Mouse (Mus musculus) forebrain, postnatal 0 days (tissue): ENCODE measurements around the gene Acta2. TPM values are rescaled to one million over a fixed set of nuclear protein-coding genes. Genes with fewer than 3 reads are reported as not detected.
A peak's percentile ranks its signal among the peaks of the same experiment; 100 is the strongest.

Experiments
- ATAC-seq: fragments of 200-750 bp; cut with Nextera tagmentation; 2 replicates; pipeline ENCODE4 v1.8.0; 2017; ENCODE audit warnings: mild to moderate bottlenecking, moderate library complexity
- DNase-seq: peaks from one replicate; pipeline ENCODE4 v3.0.0-alpha.2; 2015
- H3K27ac ChIP-seq: fragments of 300-500 bp; sonication (generic); 2 replicates; pipeline ENCODE4 v1.5.1; 2014; ENCODE audit warnings: low read depth, mild to moderate bottlenecking, antibody characterized with exemption, low read length, moderate library complexity, mixed read lengths
- H3K27me3 ChIP-seq: fragments of 300-500 bp; sonication (generic); 2 replicates; pipeline ENCODE4 v1.6.1; 2014; ENCODE audit warnings: mild to moderate bottlenecking, low read length, mixed read lengths; ENCODE audit not compliant: insufficient read depth
- H3K36me3 ChIP-seq: fragments of 300-500 bp; sonication (generic); 2 replicates; pipeline ENCODE4 v1.6.1; 2014; ENCODE audit warnings: mild to moderate bottlenecking, moderate library complexity; ENCODE audit not compliant: insufficient read depth
- H3K4me1 ChIP-seq: fragments of 300-500 bp; sonication (generic); 2 replicates; pipeline ENCODE4 v1.6.1; 2014; ENCODE audit warnings: antibody characterized with exemption; ENCODE audit not compliant: insufficient read depth
- H3K4me2 ChIP-seq: fragments of 300-500 bp; sonication (generic); 2 replicates; pipeline ENCODE4 v1.6.1; 2014; ENCODE audit warnings: low read depth, mild to moderate bottlenecking, moderate library complexity
- H3K4me3 ChIP-seq: fragments of 300-500 bp; sonication (generic); 2 replicates; pipeline ENCODE4 v1.5.1; 2014; ENCODE audit warnings: low read depth, low read length, mixed read lengths
- H3K9ac ChIP-seq: fragments of 300-500 bp; sonication (generic); 2 replicates; pipeline ENCODE4 v1.6.1; 2014; ENCODE audit warnings: mild to moderate bottlenecking
- H3K9me3 ChIP-seq: fragments of 300-500 bp; sonication (generic); 2 replicates; pipeline ENCODE4 v1.6.1; 2016; ENCODE audit warnings: low read length
- CTCF ChIP-seq: sonication (generic); IDR thresholded peaks from 2 replicates; pipeline ENCODE4 v1.5.1; 2016; ENCODE audit warnings: antibody characterized with exemption, control low read depth, low read depth
- WGBS: fragments of 180-500 bp; shearing (Covaris S2); extraction: QIAGEN DNeasy Blood & Tissue Kit; methylation state at CpG from one replicate; pipeline ENCODE4 v1.1.7; 2014; 5-methylcytosine and 5-hydroxymethylcytosine counted together
- polyA plus RNA-seq: library from polyadenylated mRNA; unstranded; fragments of >200 nt; fragmentation: Nextera tagmentation; extraction: Ambion mirVana; gene quantifications from 2 replicates; pipeline ENCODE4 v1.2.1, GENCODE M21; 2015
- total RNA-seq: library from RNA; depleted of rRNA; stranded (reverse); fragments of >200 nt; gene quantifications from 2 replicates; pipeline ENCODE4 v1.2.3, GENCODE M21; 2014

Gene Acta2
- total and polyA plus RNA-seq, 2 experiments from 2014 or later, result 6.0 to 11.1 TPM

GRCm38 (mm10) chr19:34254101-34254879 is 1.1 kb downstream of the Acta2 start:
- no peak overlapping the region for H3K4me3 ChIP-seq
- H3K9me3 ChIP-seq, result no peaks in the 10 kb centered on the region
- peak; percentile 14; the same call in 1 of the 2 replicates for ATAC-seq
- no peak for TF ChIP-seq CTCF
- no peak overlapping the region for H3K27ac ChIP-seq
- WGBS, result 33% methylated on average over 14 of the region's 14 CpGs
- no peak for DNase-seq
- 0 out of 2 replicates have a peak overlapping the region, but pooled peaks have one; percentile 21 for H3K4me2 ChIP-seq
- H3K36me3 ChIP-seq, result no peaks in the 10 kb centered on the region
- no peaks in the 10 kb centered on the region for H3K27me3 ChIP-seq
- H3K9ac ChIP-seq, result no peak overlapping the region
- no peaks in the 10 kb centered on the region for H3K4me1 ChIP-seq

DNA sequence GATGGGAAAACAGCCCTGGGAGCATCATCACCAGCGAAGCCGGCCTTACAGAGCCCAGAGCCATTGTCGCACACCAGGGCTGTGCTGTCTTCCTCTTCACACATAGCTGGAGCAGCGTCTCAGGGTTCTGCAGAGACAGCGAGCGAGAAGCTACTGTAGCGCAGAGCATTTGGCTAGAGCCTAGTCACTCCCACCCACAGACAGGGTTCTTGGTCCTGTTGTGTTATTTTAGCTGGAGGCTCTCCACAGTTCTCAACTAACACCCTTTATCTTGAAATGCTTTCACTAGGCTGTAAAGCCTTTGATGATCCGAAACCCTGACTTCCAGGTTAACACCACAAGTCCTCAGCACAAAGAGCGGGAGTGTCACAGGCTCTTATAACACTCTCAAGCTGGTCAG is 2.9 kb downstream of the Acta2 start:
- 88% methylated on average over 9 of the region's 9 CpGs for WGBS
- H3K4me2 ChIP-seq, result no peak overlapping the region
- no peak for DNase-seq
- H3K9me3 ChIP-seq, result no peaks in the 10 kb centered on the region
- no peaks in the 10 kb centered on the region for H3K4me1 ChIP-seq
- no peak for ATAC-seq
- no peaks in the 10 kb centered on the region for H3K36me3 ChIP-seq
- no peak overlapping the region for H3K9ac ChIP-seq
- no peaks in the 10 kb centered on the region for H3K27me3 ChIP-seq
- TF ChIP-seq CTCF, result no peak
- no peak overlapping the region for H3K4me3 ChIP-seq
- H3K27ac ChIP-seq, result no peak overlapping the region

DNA sequence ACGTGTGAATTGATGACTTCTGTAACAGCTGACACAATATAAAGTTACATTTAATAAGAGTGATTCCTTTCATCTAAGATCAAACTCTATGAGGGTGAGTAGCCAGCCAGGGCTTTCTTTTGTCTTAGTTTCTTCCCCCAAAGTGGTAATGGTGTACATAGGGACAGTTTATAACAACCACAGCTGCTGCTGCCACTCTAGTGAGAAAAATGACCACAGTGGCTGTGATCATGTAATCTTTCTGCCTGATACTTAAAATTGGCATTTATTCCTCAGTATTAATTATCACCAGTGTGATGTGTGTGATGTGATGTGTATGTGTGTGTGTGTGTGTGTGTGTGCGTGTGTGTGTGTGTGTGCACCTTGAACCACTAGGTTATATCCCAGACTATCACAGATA is 3.5 kb downstream of the Acta2 start:
- H3K4me3 ChIP-seq, result no peak overlapping the region
- no peaks in the 10 kb centered on the region for H3K9me3 ChIP-seq
- DNase-seq, result no peak
- no peaks in the 10 kb centered on the region for H3K4me1 ChIP-seq
- 90% methylated on average over 2 of the region's 2 CpGs for WGBS
- ATAC-seq, result no peak
- no peak overlapping the region for H3K4me2 ChIP-seq
- H3K36me3 ChIP-seq, result no peaks in the 10 kb centered on the region
- TF ChIP-seq CTCF, result no peak
- no peak overlapping the region for H3K9ac ChIP-seq
- H3K27ac ChIP-seq, result no peak overlapping the region
- H3K27me3 ChIP-seq, result no peaks in the 10 kb centered on the region

GRCm38 (mm10) chr19:34250621-34251020 is 4.8 kb downstream of the Acta2 start:
- ATAC-seq (no peak), DNase-seq (no peak)
- no peak overlapping the region for H3K9ac ChIP-seq
- no peak for TF ChIP-seq CTCF
- H3K9me3 ChIP-seq, result no peaks in the 10 kb centered on the region
- H3K4me1 ChIP-seq, result no peaks in the 10 kb centered on the region
- no peaks in the 10 kb centered on the region for H3K36me3 ChIP-seq
- H3K27me3 ChIP-seq, result no peaks in the 10 kb centered on the region
- WGBS, result 86% methylated on average over 4 of the region's 4 CpGs
- H3K4me3 ChIP-seq, result no peak overlapping the region
- no peak overlapping the region for H3K27ac ChIP-seq
- no peak overlapping the region for H3K4me2 ChIP-seq

DNA sequence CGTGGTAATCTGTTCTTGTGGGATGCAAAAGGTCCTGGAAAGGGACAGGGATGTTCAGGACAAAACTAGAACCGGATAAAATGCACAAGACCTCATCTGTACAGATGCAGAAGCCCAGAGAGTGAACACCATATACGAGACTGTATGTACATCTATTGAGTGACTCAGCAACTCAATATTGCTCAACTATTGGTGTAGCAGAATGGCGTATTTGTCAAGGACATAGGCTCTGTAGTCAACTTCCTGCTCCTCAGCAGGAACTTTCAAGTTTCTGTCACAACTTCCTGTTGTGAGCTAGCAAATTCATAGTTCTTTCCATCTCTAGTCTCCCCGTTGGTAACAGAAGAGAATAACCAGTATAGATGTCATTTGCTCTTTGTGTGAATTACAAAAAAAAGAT is 6.8 kb downstream of the Acta2 start:
- Histone ChIP-seq H3K36me3 (no peaks in the 10 kb centered on the region), H3K4me2 (no peak overlapping the region), H3K27ac (no peak overlapping the region), H3K4me1 (no peaks in the 10 kb centered on the region), H3K9ac (no peak overlapping the region), H3K4me3 (no peak overlapping the region), H3K9me3 (no peaks in the 10 kb centered on the region), H3K27me3 (no peaks in the 10 kb centered on the region)
- WGBS, result 83% methylated on average over 5 of the region's 5 CpGs
- DNase-seq (no peak), ATAC-seq (no peak)
- TF ChIP-seq CTCF, result no peak

DNA sequence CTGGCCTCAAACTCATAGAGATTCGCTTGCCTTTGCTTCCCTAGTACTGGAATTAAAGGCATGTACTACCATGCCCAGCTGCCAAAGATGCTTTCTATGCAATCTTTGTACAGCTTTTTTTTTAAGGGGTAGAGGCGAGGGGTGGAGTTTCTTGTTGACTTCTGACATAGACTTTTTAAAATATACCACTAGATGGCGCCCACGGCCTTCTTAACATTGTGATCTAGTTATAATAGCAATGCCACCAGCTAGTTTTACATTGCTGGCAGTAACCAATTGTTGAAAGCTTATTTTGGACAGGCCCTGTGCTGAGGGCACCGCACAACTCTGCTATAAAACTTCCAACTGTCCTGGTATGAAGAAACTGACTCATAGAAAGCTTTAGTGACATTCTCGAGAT is 11.3 kb downstream of the Acta2 start:
- Histone ChIP-seq H3K4me3 (no peak overlapping the region), H3K4me1 (no peaks in the 10 kb centered on the region), H3K4me2 (no peak overlapping the region), H3K9me3 (no peaks in the 10 kb centered on the region), H3K27me3 (no peaks in the 10 kb centered on the region), H3K9ac (no peak overlapping the region), H3K36me3 (peaks cover under 1% of the 10 kb centered on the region; the same call in 1 of the 2 replicates), H3K27ac (no peak overlapping the region)
- peak; percentile 72 for TF ChIP-seq CTCF
- 17% methylated on average over 6 of the region's 6 CpGs for WGBS
- peak; percentile 89 for DNase-seq
- peak; percentile 77 for ATAC-seq

- no peak overlapping the region for H3K27ac ChIP-seq
- no peaks in the 10 kb centered on the region for H3K27me3 ChIP-seq
- TF ChIP-seq CTCF, result no peak
- no peaks in the 10 kb centered on the region for H3K9me3 ChIP-seq
- no peak overlapping the region for H3K4me3 ChIP-seq
- DNase-seq (no peak), ATAC-seq (no peak)
- H3K4me2 ChIP-seq, result no peak overlapping the region
- no peaks in the 10 kb centered on the region for H3K4me1 ChIP-seq
- peaks cover 8% of the 10 kb centered on the region for H3K36me3 ChIP-seq
- no peak overlapping the region for H3K9ac ChIP-seq
These were observed 12.5 kb downstream of the Acta2 start for GRCm38 (mm10) chr19:34242925-34243324.
